Mouse (Mus musculus) lung, postnatal 4 days (tissue): ENCODE results near the gene Pnpla2.

Experiments used
- DNase-seq, 2 experiments: peaks; one replicate each; pipeline ENCODE4 v3.0.0; 2021

The Pnpla2 gene

DNA sequence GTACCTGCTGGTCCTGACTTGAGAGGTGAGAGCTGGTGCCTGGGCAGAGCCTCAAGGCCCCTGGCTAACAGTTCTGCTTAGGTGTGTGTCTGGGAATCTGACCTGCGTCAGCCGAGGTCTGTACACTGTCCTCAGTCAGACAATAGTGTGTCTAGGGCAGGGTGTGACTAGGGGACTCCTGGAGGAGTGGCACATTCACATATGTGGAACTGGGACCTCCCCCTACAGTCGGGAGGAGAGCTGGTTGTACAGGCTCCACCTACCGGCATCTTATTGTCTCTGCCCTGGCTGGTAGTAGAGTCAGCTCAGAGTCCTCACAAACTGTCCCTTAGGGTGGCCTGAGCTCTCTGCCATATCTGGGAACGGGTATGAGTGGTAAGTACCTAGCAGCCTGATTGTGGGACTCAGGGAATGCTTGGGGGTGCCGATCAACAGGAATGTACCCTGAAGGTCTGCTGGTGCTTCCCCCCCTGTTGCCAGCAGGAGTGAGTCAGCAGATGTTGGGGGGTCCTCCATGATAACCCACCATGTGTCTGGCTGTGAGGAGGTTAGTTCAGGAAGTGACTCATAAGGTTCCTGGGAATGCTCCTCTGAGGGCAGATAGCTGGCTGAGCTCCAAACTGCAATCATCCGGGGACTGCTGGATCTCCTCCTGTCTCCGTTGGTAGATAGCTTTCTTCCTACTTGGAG, 13.7 kb downstream of the Pnpla2 start:
- peak; percentile 81 to 84 for DNase-seq

DNA sequence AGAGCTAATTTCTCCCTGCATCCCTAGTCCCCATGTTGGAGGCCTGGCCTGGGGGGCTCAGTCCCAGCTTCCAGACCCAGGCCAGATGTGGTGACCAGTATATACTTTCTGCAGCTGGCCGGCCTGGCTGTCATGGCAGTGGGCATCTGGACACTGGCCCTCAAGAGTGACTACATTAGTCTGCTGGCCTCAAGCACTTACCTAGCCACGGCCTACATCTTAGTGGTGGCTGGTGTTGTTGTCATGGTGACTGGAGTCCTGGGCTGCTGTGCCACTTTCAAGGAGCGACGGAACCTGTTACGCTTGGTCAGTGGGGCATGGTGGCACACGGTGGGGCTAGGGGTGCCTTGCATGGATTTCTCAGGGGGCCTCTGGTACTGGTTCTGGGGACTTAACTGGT, 14.4 kb downstream of the Pnpla2 start:
- DNase-seq: no peak

GRCm38 (mm10) chr7:141469901-141470636, 15.1 kb downstream of the Pnpla2 start:
- DNase-seq: no peak

- no peak for DNase-seq
Observed at GRCm38 (mm10) chr7:141470637-141470944, 15.6 kb downstream of the Pnpla2 start.

DNA sequence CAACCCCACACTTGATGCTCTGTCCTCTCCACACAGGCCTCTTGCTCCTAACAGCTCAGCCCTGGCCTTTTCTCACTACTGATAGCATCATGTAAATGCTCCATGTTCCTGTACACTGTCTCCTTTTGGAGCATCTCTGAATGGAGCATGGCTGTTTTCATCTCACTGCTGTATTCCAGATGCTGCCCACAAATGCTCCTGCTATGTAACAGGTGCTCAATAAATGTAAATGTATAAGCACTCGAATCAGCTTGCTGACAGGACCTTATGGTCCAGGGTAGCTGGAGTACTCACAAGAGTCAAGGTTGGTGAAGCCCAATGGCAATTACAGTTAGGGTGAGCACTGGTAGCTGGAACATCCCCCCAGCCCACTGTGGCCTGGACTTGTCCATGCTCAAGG, 16.2 kb downstream of the Pnpla2 start:
- DNase-seq: no peak

GRCm38 (mm10) chr7:141472226-141472625, 17.2 kb downstream of the Pnpla2 start:
- no peak for DNase-seq

- DNase-seq: no peak
Observed at GRCm38 (mm10) chr7:141472763-141473162, 17.8 kb downstream of the Pnpla2 start.

- DNase-seq: no peak
Observed at GRCm38 (mm10) chr7:141474160-141474559, 19.2 kb downstream of the Pnpla2 start.

GRCm38 (mm10) chr7:141475011-141475804, 20.2 kb downstream of the Pnpla2 start, which contains the start of the genes Polr2l and Tspan4:
TSS of gene Polr2l (minus strand) at chr7:141475132.
TSS of gene Tspan4 (plus strand) at chr7:141475240.
- DNase-seq: peak; percentile 90

DNA sequence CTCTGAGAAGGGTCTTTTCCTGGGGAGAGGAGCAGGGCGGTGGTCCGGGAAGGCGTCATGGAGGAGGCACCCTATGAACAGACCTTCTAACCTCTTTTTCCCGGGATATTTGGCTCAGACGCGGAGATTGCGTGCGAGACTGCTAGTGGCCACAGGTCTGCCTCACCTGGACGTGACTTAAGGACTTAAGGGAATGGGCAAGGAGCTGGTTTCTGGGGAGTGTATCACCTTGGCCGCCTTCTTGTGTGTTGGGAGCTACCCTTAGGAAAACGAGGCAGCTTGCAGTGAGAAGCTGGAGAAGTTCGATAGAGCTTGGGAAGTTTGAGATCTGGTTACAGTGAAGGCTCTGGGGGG, 20.8 kb downstream of the Pnpla2 start:
- DNase-seq: no peak

DNA sequence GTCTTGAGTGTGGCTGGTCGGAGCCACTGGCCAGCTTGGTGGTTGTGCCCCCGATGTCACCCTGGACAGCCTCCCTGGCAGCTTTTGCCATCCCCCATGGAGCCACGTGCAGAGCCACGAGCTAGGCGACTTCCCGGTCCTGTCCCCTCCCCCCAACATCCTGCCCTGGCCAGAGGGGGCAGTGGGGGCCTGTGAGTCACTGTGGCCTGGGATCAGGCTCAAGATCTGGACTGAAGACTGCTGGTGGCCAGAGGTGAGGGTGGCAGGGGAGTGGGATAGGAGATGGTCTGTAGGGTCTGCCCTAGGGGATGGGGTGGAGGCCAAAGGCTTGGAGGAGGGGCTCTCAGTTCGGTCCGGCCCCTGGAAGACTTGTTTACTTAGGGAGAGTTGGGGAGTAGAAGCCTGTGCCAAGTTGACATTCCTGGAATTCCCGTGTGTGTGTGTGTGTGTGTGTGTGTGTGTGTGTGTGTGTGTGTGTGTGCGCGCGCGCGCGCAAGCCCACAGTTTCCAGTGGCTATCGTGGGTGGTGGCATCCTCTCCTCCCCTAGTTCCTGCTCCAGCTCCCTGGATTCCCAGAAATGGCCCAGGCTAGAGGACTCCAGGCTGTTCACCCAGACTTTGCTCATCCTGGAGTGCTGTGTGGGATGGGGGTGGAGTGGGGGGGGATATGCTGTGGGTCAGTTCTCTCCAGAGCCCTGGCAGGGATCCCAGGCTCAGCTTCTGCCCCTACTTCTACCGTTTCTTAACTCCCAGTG, 21.4 kb downstream of the Pnpla2 start:
- DNase-seq: peak; percentile 91 to 93

- peak; percentile 61 to 74 for DNase-seq
Observed at GRCm38 (mm10) chr7:141476981-141477370, 22.0 kb downstream of the Pnpla2 start.

GRCm38 (mm10) chr7:141477578-141478269, 22.7 kb downstream of the Pnpla2 start:
- DNase-seq: peak in 1 of 2 experiments; percentile 63

- DNase-seq: no peak
Observed at GRCm38 (mm10) chr7:141478270-141478748, 23.3 kb downstream of the Pnpla2 start.

GRCm38 (mm10) chr7:141480842-141481497, 26.0 kb downstream of the Pnpla2 start:
- peak; percentile 69 to 82 for DNase-seq

DNA sequence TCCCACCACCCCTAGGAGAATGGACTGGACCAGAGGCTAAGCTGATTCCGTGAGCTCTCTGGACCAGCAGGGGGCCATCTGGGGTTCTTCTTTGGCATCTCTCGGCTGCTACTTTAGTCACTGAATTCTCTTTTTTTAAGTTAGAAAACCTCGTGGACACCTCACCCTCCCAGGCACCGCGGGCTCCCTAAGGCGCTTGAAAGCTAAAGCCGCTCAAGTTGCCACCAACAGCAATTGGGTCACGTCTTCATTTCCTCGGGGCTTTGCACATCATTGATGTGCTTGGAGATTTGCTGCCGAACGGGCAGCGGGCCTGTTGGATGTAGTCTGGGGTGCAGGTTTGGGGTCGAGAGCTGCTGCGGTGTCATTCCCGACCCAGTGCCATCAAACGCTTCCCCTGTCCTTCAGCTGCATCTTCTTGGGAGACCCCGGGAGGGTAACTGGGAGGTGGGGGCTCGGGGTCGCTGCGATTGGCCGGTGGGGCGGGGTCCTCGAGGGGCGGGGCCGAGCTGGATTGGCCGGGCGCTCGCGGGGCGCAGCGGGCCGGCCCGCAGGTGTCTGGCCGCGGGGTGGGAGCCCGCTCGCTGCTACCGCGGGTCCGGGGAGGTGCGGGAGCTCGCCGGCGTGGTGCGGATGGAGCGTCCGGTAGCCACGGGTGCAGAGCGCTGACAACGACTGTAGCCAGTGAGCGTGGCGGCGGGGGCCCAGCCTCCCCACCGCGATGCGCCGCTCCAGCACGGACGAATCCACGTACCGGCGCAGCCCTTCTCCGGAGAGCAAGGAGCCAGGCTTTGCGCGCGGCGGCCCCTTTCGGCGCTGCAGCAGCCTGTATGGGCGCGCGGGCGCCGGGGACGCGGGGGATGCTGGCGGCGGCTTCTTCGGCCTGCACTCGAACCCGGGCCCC, 26.8 kb downstream of the Pnpla2 start:
- DNase-seq: peak; percentile 66 to 73

DNA sequence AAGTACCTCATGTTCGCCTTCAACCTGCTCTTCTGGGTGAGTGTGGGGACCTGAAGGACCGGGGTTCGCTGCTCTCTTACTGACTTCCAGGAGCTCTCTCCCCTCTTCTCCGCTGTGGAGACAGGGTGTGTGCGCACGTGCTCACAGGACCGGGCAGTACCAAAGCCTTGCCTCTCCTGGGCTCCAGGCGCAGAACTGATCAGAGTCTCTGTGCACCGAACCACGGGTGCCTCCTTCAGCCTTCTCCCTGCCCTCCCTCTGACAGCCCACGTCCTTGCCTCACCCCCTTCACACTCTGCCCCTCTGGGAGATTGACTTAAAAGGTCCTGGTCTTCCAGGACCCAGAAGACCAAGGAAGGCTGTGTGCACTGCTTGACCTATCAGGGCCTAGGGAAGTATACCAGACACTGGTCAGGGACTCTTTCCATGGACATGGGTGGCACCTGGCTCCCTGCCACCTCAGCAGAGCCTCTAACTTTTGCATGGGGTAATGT, 27.6 kb downstream of the Pnpla2 start:
- no peak for DNase-seq

DNA sequence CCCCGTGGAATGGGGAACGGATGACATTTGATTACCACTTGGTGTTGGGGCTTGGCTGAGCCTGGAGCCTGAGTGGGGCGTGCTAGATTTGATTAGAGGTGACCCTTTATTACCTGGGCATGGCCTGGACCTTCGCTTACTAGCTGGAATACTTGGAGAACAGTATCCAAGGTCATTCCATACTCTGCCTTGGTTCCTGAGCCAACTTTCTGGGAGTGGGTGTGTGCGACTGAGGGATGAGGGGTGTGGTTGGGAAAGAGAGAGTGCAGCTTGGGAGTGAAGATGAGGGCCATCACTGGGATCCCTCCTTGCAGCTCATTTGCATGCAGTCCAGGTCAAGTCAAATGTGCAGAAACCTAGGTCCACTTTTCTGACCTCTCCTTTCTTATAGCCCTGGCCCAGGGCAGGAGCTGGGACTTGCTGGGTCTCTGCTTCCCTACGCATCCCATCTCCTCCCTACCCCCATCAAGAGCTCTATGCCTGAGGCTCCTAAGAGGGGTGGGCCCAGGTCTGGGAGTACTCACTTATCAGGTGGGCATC, 28.2 kb downstream of the Pnpla2 start:
- DNase-seq: no peak

- DNase-seq: no peak
Observed at GRCm38 (mm10) chr7:141484186-141485120, 29.5 kb downstream of the Pnpla2 start.
